Mouse (Mus musculus) MEL (cell line): ENCODE results near the gene Arhgef39.
A peak's percentile ranks its signal among the peaks of the same experiment; 100 is the strongest.

Source experiments
- CTCF ChIP-seq, 3 experiments: IDR thresholded peaks in 2 of 3; conservative IDR thresholded peaks in 1 of 3; 2 replicates each; pipeline ENCODE4 v1.5.1; 2011 to 2012; ENCODE audit warnings: low read length in 3 of 3, low read depth in 2 of 3, mild to moderate bottlenecking in 2 of 3, improper control_type of control experiment in 1 of 3, inconsistent platforms in 1 of 3, mixed read lengths in 1 of 3, moderate library complexity in 1 of 3; ENCODE audit not compliant: control insufficient read depth in 1 of 3, insufficient read depth in 1 of 3, poor library complexity in 1 of 3, severe bottlenecking in 1 of 3
- E2F4 ChIP-seq: IDR thresholded peaks from 2 replicates; pipeline ENCODE4 v1.6.1; 2011; ENCODE audit warnings: low read depth, low read length, improper control_type of control experiment, borderline replicate concordance
- EP300 ChIP-seq, 2 experiments: IDR thresholded peaks; 2 replicates each; pipeline ENCODE4 v1.6.1; 2011; ENCODE audit warnings: improper control_type of control experiment in 2 of 2, low read length in 2 of 2, low read depth in 1 of 2, mild to moderate bottlenecking in 1 of 2
- MYB ChIP-seq: IDR thresholded peaks from 2 replicates; pipeline ENCODE4 v1.6.1; 2011; ENCODE audit warnings: mild to moderate bottlenecking, low read depth, low read length, improper control_type of control experiment
- POLR2A ChIP-seq, 2 experiments: IDR thresholded peaks; 2 replicates each; pipeline ENCODE4 v1.6.1; 2011 to 2012; ENCODE audit warnings: low read length in 2 of 2, mild to moderate bottlenecking in 2 of 2, control low read depth in 1 of 2, improper control_type of control experiment in 1 of 2, low read depth in 1 of 2, moderate library complexity in 1 of 2; ENCODE audit not compliant: control insufficient read depth in 1 of 2, insufficient read depth in 1 of 2, poor library complexity in 1 of 2
- TAL1 ChIP-seq: IDR thresholded peaks from 2 replicates; pipeline ENCODE4 v1.6.1; 2012; ENCODE audit warnings: mild to moderate bottlenecking, inconsistent platforms, low read length, moderate library complexity, mixed read lengths
- ZC3H11A ChIP-seq: IDR thresholded peaks from 2 replicates; pipeline ENCODE4 v1.6.1; 2012; ENCODE audit warnings: low read depth, mild to moderate bottlenecking, inconsistent platforms, low read length, improper control_type of control experiment

- peak; percentile 32 to 45; a peak in 3 of 4 replicates for TF ChIP-seq EP300 (IDR thresholded peaks at IDR 0.05; ENCODE audit: low read depth in 1 of 2, low read length in 2 of 2)
- TF ChIP-seq CTCF (IDR thresholded peaks at IDR 0.05 in 2 of 3, conservative IDR thresholded peaks at IDR 0.05 in 1 of 3; ENCODE audit: control insufficient read depth in 1 of 3, insufficient read depth in 1 of 3, low read depth in 2 of 3, low read length in 3 of 3, poor library complexity in 1 of 3, severe bottlenecking in 1 of 3), result no peak
- TF ChIP-seq POLR2A (IDR thresholded peaks at IDR 0.05; ENCODE audit: control insufficient read depth in 1 of 2, insufficient read depth in 1 of 2, low read depth in 1 of 2, low read length in 2 of 2, poor library complexity in 1 of 2), result no peak
- TF ChIP-seq MYB, result no peak
- TF ChIP-seq ZC3H11A, result no peak
- no peak for TF ChIP-seq TAL1
- no peak for TF ChIP-seq E2F4
These were observed 17.5 kb downstream of the Arhgef39 start for GRCm38 (mm10) chr4:43481894-43482456.
